Mouse (Mus musculus): ENCODE data around the gene Ntsr1.

Ntsr1 gene

DNA sequence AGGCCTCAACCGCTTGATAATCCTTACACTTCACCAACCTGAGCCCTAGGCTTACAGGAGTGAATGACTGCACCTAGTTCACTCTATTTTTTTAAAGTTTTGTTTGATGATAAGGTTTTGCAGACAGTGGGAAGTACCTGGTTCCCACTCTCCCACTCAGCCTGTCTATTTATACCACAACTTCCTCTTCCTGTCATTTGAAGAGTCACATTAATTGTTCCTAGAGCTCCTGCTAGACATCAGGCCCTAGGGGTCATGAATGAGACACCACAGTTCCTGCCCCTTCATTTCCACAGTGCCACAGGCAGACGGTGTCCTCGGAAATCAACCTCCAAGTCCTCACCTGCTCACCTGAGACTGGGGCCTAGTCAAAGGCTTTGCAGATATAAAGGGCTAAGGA lies 56.7 kb downstream of the Ntsr1 start:
- no peak for DNase-seq (ENCODE audit: extremely low read depth, low read depth, low spot score)

DNA sequence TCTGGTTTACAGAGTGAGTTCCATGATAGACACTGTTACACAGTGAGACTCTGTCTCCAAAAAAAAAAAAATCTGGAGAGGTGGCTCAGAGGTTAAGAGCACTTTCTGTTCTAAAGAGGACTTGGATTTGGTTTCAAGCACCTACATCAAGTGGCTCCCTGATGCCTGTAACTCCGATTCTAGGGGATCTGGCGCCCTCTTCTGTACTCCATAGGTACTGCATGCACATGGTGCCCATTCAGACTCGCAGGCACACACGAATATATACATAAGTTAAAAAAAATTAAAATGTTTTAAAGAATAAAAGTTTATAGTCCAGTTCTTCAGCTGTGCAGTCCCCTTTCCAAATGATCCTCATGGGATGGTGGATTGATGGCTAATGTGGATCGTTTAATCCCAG lies 60.5 kb downstream of the Ntsr1 start:
- DNase-seq (ENCODE audit: extremely low read depth, low read depth, low spot score): no peak

DNA sequence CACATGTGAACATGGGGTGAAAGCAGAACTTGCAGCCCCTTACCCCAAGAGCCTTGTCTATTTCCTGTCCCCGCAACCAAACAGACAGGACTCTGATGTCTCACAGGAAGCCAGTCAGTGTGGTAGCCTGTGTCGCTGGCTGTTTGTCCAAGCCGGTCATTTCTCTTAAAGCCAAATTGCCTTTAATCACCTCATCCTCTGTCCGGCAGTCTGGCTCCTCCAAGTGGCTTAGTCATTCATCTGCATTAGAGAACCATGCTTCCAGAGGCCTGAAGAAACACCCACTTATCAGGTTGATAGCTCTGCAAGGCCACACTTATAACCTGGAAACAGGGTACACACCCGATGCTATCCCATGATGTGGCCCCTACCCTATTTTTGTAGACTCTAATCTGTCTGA lies 62.4 kb downstream of the Ntsr1 start:
- no peak for DNase-seq (ENCODE audit: extremely low read depth, low read depth, low spot score)

DNA sequence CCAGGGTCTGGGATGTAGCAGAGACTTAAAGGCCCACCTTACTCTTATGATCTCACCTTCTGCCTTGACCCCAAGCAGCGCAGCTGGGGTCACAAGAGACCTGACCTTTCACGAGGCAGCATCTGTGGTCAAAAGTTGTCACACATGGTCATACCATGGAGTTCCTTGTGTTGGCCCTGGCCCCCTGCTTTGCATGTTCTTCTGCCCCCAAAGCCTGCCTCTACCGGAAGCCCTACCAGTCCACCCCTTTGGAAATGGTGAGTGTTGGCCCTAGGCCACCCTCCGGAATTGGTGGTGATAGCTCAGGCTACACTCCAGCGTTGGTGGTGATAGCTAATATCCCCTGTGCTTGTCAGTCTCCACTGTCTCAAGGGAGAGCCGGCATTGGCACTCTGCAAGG lies 63.5 kb downstream of the Ntsr1 start:
- no peak for DNase-seq (ENCODE audit: extremely low read depth, low read depth, low spot score)

DNA sequence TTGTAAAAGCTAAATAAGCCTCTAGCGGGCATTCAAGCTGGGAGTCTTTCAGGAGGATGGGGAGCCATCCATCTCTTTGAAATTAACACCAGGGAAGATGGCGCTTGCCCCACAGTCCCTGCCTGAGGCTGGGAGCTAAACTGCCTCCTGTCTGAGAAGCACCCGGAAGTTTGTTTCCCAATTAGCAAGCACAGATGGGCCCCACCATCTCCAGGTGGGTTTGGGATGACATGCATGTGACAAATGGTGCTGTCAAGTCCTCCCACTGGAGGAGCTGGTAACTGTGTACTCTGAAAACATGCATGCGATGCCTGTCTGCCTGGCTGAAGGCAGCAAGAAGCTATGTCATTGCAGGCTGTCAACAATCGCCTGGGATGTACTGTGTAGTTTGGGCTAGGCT lies 64.1 kb downstream of the Ntsr1 start:
- no peak for DNase-seq (ENCODE audit: extremely low read depth, low read depth, low spot score)

DNA sequence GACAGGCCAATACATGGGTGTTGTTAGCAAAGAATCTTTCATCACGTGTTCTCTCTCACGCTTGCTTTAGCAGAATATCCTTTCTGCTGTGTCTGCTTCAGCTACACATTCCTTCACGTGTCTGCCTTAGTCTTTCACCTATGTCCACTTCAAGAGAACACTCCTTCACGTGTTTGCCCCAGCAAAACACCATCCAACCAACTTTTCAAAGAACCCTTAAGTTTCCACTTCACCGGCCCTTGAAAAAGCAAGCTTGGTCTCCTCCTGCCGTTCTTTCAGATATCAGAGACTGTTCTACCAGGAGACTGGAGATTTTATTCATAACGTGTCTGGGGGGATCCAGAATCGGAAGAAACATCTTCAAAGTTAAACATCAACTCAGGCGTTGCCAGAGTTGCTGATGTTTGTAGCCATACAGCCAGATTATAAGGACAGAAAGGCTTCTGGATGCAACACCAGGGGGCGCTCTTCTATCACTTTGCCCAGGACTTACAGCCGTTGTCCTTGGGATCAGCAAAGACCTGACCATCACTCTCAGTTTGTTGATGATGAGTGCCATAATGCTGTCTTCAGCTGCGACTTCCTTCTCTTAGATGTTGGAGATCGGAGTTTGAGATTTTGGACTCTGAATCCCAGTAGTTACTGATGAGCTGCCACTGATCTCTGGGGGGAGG lies 66.6 kb downstream of the Ntsr1 start:
- no peak for DNase-seq (ENCODE audit: extremely low read depth, low read depth, low spot score)

DNA sequence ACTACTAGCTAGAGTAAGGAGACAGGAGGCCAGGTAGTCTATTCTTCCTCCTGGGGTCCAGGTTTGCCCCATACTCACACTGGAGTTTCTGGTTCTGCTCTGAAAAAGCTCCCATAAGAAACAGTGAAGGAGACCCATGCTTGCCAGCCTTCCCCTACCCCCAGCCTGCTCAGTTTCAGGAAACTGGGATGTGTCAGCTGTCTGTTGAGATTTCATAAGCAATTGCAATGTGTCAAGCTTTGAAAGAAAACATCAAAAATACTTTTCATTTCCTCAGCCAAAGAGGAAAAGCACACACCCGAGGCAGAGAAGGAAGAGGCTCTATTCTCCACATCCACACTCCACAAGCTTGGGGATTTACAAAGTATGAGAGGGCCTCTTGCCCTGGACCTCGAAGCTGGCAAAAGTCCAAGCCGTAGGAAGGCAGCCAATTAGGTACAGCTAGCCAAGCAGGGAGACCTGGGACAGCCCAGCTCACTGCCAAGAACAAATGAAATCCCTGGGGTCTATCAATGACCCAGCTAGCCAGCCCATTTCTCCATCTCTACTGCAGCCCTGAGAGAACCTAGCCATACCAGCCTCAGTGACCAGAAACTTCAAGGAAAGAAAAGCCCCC lies 69.4 kb downstream of the Ntsr1 start:
- DNase-seq (ENCODE audit: extremely low read depth, low read depth, low spot score): no peak

DNA sequence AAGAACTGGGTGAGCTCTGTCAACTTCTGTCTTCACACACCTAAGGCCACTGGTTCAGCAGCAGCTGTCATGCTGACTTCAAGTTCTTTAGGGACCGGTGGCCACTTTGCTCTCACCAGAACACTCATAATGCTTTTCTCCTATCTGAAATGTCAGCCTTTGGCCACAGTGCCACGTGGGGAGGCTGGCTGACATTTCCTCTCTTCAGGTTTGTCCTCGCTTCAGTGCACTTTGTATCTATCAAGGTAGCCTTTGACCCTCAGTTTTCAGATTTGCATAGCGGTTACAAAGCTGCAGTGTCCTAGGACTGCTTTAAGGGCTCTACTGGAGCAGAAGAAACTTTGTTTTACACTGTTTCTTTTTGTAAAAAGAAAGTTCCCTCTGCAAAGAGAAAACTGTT lies 76.7 kb downstream of the Ntsr1 start:
- DNase-seq (ENCODE audit: extremely low read depth, low read depth, low spot score): no peak

DNA sequence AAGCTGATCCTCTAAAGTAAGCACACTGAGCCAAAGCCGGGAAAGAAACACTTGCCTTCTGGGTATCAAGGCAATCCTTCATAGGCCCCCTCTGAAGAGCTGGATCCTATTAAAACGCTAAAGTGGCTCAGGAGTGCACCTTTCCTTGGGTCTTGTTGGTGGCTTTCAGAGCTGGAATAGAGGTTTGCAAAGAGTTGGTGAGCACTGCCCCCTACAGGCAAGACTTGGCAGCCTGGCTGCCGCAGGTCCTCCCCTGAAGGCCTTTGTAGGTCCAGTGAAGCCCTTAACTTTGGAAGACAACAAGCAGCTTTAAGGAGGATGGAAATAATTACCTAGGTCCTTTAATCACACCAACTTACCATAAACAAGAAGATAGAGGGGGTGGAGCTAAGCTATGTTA lies 78.9 kb downstream of the Ntsr1 start:
- DNase-seq (ENCODE audit: extremely low read depth, low read depth, low spot score): no peak

DNA sequence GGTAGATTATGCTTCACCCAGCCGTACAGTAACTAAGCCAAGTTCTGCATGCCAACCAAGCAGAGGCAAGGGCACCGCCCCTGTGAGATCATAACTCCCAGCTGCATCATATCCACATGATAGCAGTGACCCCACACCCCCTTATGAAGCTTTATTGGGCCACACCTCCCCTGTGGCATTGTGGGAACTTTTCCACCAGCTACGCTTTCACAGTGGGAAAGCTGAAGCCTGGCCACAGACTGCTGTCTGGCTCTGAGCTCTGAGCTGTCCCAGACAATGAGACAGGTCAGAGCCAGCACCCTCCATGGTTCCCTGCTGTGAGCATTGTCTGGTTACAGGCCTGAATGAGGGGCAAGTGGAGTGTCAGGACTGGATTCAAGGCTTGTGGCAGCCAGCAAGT lies 81.2 kb downstream of the Ntsr1 start, which contains the start of gene Mrgbp:
TSS of gene Mrgbp (plus strand) at position 303 of the 400 bp plus-strand sequence.
- no peak for DNase-seq (ENCODE audit: extremely low read depth, low read depth, low spot score)

DNA sequence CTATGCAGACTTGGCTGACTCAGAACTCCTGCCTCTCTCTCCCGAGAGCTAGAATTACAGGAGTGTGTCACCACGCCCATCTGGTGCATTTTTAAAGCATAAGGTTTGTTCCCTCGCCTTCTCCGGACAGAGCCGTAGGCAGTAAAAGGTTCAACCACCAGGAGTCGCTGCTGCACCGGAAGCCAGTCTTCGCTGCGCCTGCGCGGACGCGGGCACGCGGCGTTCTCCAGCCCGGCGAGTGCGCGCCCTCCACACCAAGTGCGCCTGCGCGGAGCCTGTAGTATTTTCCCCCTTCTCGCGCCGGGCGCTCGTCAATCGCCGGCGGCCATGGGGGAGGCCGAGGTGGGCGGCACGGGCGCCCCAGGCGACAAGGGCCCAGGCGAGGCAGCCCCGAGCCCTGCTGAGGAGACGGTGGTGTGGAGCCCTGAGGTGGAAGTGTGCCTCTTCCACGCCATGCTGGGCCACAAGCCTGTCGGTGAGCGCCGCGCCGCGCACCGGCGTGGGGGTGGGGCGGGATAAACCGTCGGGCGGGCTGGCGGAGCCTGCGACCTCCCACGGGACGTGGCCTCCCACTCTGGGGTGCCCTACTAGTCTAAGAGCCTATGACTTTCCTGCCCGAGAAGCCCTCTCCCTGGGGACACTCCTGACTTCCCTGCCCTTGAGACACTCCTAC lies 82.8 kb downstream of the Ntsr1 start:
- DNase-seq (ENCODE audit: extremely low read depth, low read depth, low spot score): peak; percentile 40

DNA sequence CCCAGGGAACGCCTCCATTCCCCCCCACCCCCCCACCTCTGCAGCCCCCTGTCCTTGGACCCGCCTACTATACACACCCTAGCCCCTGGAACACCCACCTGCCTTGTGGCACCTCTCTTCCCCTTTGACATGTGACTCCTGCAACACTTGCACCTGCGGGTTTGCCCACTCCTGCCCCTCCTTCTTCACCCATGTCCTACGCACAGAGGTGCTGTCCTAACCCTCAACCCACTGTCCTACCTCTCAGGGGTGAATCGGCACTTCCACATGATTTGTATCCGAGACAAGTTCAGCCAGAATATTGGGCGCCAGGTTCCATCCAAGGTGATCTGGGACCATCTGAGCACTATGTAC lies 83.4 kb downstream of the Ntsr1 start:
- DNase-seq (ENCODE audit: extremely low read depth, low read depth, low spot score): no peak

DNA sequence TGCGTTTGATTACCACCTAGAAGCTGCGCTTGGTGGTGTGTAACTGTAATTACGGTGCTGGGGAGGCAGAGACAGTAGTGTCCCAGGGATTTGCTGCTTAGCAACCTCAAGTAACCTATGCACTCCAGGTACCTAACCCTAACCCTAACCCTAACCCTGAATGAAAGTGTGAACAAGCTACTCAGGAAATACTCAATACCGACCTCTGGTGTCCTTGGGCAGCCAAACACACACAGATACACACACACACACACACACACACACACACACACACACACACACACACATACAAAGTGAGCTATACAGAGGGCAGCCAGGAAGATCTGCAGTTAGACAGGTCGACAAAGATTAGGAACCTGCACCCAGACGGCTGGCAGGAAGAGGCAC lies 89.0 kb downstream of the Ntsr1 start:
- DNase-seq (ENCODE audit: extremely low read depth, low read depth, low spot score): no peak

DNA sequence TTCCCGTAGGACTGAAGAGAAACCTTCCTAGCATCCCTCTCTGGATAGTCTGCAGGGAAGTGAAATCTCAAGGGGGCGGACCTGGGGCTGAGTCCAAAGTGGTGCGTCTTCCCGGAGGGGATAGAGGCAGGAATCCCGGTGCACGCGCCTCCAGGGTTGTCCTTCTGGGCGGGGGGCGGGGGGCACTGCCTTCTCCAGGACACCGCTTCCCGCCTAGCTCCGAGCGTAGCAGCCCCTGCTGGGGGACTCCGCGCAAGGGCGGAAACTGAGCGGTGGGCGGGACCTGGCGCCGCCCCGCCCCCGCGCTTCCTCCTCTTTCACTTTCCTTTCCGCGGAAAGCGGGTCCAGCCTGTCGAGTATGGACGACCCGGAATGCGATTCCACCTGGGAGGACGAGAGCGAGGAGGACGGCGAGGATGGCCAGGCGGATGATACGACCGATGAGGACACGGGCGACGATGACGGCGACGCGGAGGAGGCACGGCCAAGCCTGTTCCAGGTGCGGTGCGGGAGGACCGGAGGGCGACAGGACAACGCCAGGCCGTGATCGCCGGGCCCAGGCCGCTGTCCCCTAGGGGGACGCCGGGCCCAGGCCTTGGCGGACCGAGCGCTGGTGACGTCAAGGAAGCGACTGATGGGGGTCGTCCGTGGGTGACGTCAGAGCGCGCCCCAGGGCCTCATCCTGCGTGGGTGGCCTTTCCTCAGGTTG lies 89.5 kb downstream of the Ntsr1 start, which contains the start of gene Ogfr:
TSS of gene Ogfr (plus strand) at position 123 of the 709 bp plus-strand sequence.
- no peak for DNase-seq (ENCODE audit: extremely low read depth, low read depth, low spot score)

Data from fat pad, adult 2 months (tissue).